Mouse (Mus musculus) bone marrow, adult 2 months (tissue): ENCODE measurements around the gene Amacr. TPM values are rescaled to one million over a fixed set of nuclear protein-coding genes. Genes with fewer than 3 reads are reported as not detected.

ENCODE experiments used
- H3K27ac ChIP-seq: fragments of 200-500 bp; 2 replicates; pipeline ENCODE4 v1.5.1; 2012; ENCODE audit warnings: low read depth, mild to moderate bottlenecking, control low read depth, inconsistent platforms, low read length; ENCODE audit not compliant: control insufficient read depth, poor library complexity, insufficient read depth
- H3K4me1 ChIP-seq: fragments of 200-500 bp; 2 replicates; pipeline ENCODE4 v1.6.1; 2011; ENCODE audit warnings: low read length; ENCODE audit not compliant: control insufficient read depth, insufficient read depth
- H3K4me3 ChIP-seq: fragments of 200-500 bp; replicated peaks from 2 replicates; pipeline ENCODE3; 2011; ENCODE audit warnings: mild to moderate bottlenecking, low read depth, low read length, control low read depth; ENCODE audit not compliant: control insufficient read depth
- CTCF ChIP-seq: fragments of 200-500 bp; IDR thresholded peaks from 2 replicates; pipeline ENCODE4 v1.5.1; 2011; ENCODE audit warnings: low read length, control low read depth; ENCODE audit not compliant: control insufficient read depth, insufficient read depth
- POLR2A ChIP-seq: fragments of 200-500 bp; IDR thresholded peaks from 2 replicates; pipeline ENCODE4 v1.6.1; 2011; ENCODE audit warnings: low read depth, mild to moderate bottlenecking, control low read depth, low read length, borderline replicate concordance; ENCODE audit not compliant: control insufficient read depth
- WGBS: fragments of 180-500 bp; shearing (Covaris S2); methylation state at CpG from one replicate; pipeline ENCODE4 v1.1.7; 2018; 5-methylcytosine and 5-hydroxymethylcytosine counted together
- polyA plus RNA-seq: library from polyadenylated mRNA; stranded (reverse); fragments of >200 nt; gene quantifications from 2 replicates; pipeline ENCODE4 v1.2.4, GENCODE M21; 2011; ENCODE audit warnings: low replicate concordance; ENCODE audit not compliant: missing spikeins, insufficient read depth, insufficient read length

Gene Amacr
- polyA plus RNA-seq, 1 experiment: 2.1 TPM

DNA sequence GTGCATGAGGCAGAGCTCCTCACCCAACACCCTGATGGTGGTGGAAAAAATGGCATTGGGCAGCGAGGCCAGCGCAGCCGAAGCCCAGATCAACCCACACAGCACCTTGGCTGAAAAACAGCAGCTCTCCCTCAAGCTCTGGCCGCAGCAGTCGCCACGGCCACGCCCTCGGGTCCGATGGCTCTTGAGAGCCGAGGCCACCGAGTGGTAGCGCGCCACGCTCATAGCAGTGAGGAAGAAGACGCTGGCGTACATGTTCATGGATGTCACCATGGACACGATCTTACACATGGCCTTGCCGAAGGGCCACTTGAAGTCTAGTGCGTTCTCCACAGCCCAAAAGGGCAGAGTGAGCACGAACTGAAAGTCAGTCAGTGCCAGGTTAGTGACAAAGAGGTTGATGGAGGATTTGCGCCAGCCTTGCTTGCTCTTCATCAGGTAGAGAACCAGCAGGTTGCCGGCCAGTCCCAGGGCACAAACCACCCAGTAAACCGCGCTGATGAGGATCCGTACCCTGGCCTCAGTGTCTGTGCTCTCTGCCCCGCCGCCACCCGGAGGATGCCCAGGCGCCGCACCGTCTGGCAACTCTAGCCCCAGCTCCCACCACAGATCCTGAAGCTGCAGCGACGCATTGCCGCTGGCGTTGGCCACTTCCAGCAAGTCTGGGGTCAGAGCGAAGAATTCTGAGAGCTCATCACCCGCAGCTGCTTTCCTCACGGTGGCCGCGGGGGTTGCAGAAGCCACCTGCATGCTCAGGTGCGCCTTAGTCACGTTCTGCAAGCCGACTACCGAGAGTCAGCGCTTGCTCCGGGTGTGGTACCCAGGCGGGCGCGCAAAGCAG, 55.2 kb downstream of the Amacr start:
- 4% methylated on average over 49 of the region's 49 CpGs for WGBS
- no peak overlapping the region for H3K4me3 ChIP-seq
- TF ChIP-seq CTCF (no peak), POLR2A (no peak)

GRCm38 (mm10) chr15:11037376-11037695, 55.8 kb downstream of the Amacr start:
- WGBS: 8% methylated on average over 8 of the region's 8 CpGs
- TF ChIP-seq CTCF (no peak), POLR2A (no peak)
- Histone ChIP-seq H3K27ac (no peak overlapping the region), H3K4me1 (no peaks in the 10 kb centered on the region), H3K4me3 (no peak overlapping the region)

More for the DNA sequence above, 55.2 kb downstream of the Amacr start:
- H3K4me1 ChIP-seq: no peaks in the 10 kb centered on the region
- H3K27ac ChIP-seq: no peak overlapping the region

DNA sequence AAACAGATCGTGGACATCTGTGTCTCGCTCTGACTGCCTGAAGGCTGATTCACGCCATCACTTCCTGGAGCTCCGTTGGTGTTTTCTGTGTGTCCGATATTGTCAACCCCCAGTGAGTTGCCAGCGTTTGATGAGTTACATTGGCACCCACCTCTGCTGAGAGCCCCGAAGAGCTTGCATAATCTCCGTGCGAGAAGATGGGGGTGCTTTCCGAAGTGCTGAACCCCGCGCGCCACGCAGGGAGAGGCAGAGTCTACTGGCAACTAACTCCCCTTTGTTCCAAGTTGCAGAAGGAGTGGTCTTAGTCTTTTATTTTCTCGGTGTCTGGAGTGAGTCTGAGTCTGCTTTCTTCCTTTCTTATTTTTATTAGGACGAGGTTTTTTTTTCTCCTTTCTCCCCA, 56.2 kb downstream of the Amacr start, which contains the start of gene Rxfp3:
Rxfp3 (minus strand) TSS at position 281 of the 400 bp plus-strand sequence.
- no peak within 1 kb of the TSS for H3K27ac ChIP-seq
- H3K4me3 ChIP-seq: no peak within 1 kb of the TSS
- no peak for TF ChIP-seq POLR2A
- no peak for TF ChIP-seq CTCF
- no peaks in the 10 kb centered on the region for H3K4me1 ChIP-seq
- 4% methylated on average over 16 of the region's 16 CpGs for WGBS

GRCm38 (mm10) chr15:11038476-11038875, 56.9 kb downstream of the Amacr start:
- H3K4me1 ChIP-seq: no peaks in the 10 kb centered on the region
- no peak overlapping the region for H3K4me3 ChIP-seq
- no peak overlapping the region for H3K27ac ChIP-seq
- TF ChIP-seq POLR2A (no peak), CTCF (no peak)
- WGBS: 3% methylated on average over 12 of the region's 12 CpGs

DNA sequence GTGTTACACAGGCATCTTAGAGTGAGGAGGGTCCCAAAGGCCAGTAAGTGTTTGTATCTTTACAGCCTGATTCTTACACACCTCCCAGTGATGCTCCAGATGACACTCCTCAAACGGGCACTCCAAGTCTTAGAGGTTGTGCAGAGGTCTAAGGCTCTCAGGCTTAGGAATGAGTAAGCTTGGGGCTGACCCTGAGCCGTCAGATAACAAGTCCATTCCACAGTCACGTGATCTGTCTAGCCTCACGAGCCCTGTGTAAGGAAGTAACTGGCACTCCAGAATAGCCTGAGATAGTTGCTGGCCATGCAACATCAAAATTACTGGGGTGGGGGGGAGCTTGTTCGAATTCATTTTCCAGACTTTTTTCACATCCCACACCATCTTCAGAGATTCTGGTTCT, 58.5 kb downstream of the Amacr start:
- no peak overlapping the region for H3K27ac ChIP-seq
- no peak overlapping the region for H3K4me3 ChIP-seq
- no peak for TF ChIP-seq CTCF
- no peak for TF ChIP-seq POLR2A
- H3K4me1 ChIP-seq: no peaks in the 10 kb centered on the region
- whole genome bisulfite sequencing: 55% methylated on average over 5 of the region's 5 CpGs

DNA sequence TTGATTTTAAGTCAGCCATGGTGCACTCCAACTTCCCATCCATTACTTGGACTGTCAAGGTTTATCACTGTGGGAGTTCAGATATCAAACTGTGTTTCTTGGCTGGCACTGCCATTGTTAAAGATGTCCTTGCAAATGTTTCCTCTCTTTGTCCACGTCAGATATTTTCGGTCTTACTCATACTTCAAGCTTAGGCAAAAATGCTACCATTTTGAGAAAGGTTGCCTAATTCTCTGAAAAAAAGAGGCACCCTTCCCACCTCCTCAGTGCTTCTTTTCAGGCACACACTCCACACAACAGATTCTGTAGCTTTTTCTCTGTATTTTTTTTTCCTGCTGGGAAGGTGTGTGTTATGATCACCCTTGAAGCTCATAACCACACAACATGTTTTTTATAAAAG, 59.7 kb downstream of the Amacr start:
- no peak overlapping the region for H3K4me3 ChIP-seq
- 81% methylated on average over 2 of the region's 2 CpGs for WGBS
- H3K27ac ChIP-seq: no peak overlapping the region
- no peak for TF ChIP-seq POLR2A
- TF ChIP-seq CTCF: no peak
- H3K4me1 ChIP-seq: no peaks in the 10 kb centered on the region

DNA sequence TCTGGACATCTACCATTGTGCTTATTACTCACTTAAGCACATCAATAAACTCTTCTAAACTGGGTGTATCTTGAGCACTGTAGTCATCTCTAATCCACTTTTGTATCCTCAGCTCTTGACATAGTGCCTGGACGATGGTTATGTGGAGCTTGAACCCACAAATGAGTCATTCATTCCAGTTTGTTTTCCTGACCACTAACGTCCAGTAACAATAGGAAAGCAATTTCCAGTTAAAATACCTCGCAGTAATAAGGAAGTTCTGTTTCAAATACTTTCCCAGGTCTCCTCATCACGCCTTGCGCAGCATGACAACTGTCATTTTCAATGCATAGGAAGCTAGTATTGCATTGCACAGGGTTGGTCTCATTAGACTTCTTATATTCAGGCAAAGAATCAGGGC, 61.3 kb downstream of the Amacr start:
- H3K27ac ChIP-seq: no peak overlapping the region
- H3K4me3 ChIP-seq: no peak overlapping the region
- no peaks in the 10 kb centered on the region for H3K4me1 ChIP-seq
- TF ChIP-seq CTCF (no peak), POLR2A (no peak)
- WGBS: 54% methylated on average over 5 of the region's 5 CpGs

Other genes starting within 250 kb of the Amacr start
- 0.65 TPM in 1 of 2 replicates, not detected in the other for gene C1qtnf3, start 29.4 kb upstream of the Amacr start, polyA plus RNA-seq
- not detected in 2 replicates for gene Slc45a2, start 19.0 kb downstream of the Amacr start, polyA plus RNA-seq
- gene Rxfp3, start 56.2 kb downstream of the Amacr start, polyA plus RNA-seq: not detected in 2 replicates
- 0.36 TPM in 1 of 2 replicates, not detected in the other for gene Adamts12, start 83.0 kb downstream of the Amacr start, polyA plus RNA-seq